Mouse (Mus musculus): ENCODE measurements around the gene Gm27021.

Gene Gm27021

GRCm38 (mm10) chr8:120686576-120686975, 18.7 kb upstream of the Gm27021 start:
- in situ Hi-C loops (cut with MboI, MseI), result loop anchor here (25.0 kb wide), 1 partner anchor 401 kb away; the partner anchor contains the start of gene Foxf1

GRCm38 (mm10) chr8:120686051-120686450, 18.2 kb upstream of the Gm27021 start:
- in situ Hi-C loops (cut with MboI, MseI), result loop anchor here (25.0 kb wide), 1 partner anchor 401 kb away; the partner anchor contains the start of gene Foxf1

- in situ Hi-C loops (cut with MboI, MseI), result loop anchor here (25.0 kb wide), 1 partner anchor 402 kb away; the partner anchor contains the start of gene Foxf1
These were observed 17.7 kb upstream of the Gm27021 start for GRCm38 (mm10) chr8:120685591-120685990.

- in situ Hi-C loops (cut with MboI, MseI), result loop anchor here (25.0 kb wide), 1 partner anchor 402 kb away; the partner anchor contains the start of gene Foxf1
These were observed 17.2 kb upstream of the Gm27021 start for GRCm38 (mm10) chr8:120685097-120685496.

- in situ Hi-C loops (cut with MboI, MseI), result loop anchor here (25.0 kb wide), 1 partner anchor 403 kb away; the partner anchor contains the start of gene Foxf1
These were observed 16.2 kb upstream of the Gm27021 start for GRCm38 (mm10) chr8:120684082-120684481.

GRCm38 (mm10) chr8:120683602-120684001, 15.7 kb upstream of the Gm27021 start:
- in situ Hi-C loops (cut with MboI, MseI), result loop anchor here (25.0 kb wide), 1 partner anchor 404 kb away; the partner anchor contains the start of gene Foxf1

GRCm38 (mm10) chr8:120681113-120681512, 13.2 kb upstream of the Gm27021 start:
- in situ Hi-C loops (cut with MboI, MseI), result loop anchor here (25.0 kb wide), 1 partner anchor 406 kb away; the partner anchor contains the start of gene Foxf1

- in situ Hi-C loops (cut with MboI, MseI), result loop anchor here (25.0 kb wide), 1 partner anchor 407 kb away; the partner anchor contains the start of gene Foxf1
These were observed 12.5 kb upstream of the Gm27021 start for GRCm38 (mm10) chr8:120680405-120680804.

GRCm38 (mm10) chr8:120679629-120680387, 11.9 kb upstream of the Gm27021 start:
- in situ Hi-C loops (cut with MboI, MseI), result loop anchor here (5.0 to 25.0 kb wide), 2 partner anchors 112 to 407 kb away; partner anchors contain the start of gene Foxf1

- in situ Hi-C loops (cut with MboI, MseI), result loop anchor here (5.0 to 25.0 kb wide), 2 partner anchors 114 to 409 kb away; partner anchors contain the start of gene Foxf1
These were observed 10.6 kb upstream of the Gm27021 start for GRCm38 (mm10) chr8:120678447-120678846.

- in situ Hi-C loops (cut with MboI, MseI), result loop anchor here (5.0 to 25.0 kb wide), 2 partner anchors 117 to 412 kb away; partner anchors contain the start of gene Foxf1
These were observed 7.8 kb upstream of the Gm27021 start for GRCm38 (mm10) chr8:120675718-120676117.

- in situ Hi-C loops (cut with MboI, MseI), result no loop called here
These were observed 5.4 kb upstream of the Gm27021 start for GRCm38 (mm10) chr8:120673298-120673697.

- in situ Hi-C loops (cut with MboI, MseI), result no loop called here
These were observed 4.8 kb upstream of the Gm27021 start for GRCm38 (mm10) chr8:120672626-120673229.

- in situ Hi-C loops (cut with MboI, MseI), result no loop called here
These were observed 3.9 kb upstream of the Gm27021 start for GRCm38 (mm10) chr8:120671775-120672174.

- in situ Hi-C loops (cut with MboI, MseI), result no loop called here
These were observed 561 bp upstream of the Gm27021 start, which contains the start of gene Emc8 for GRCm38 (mm10) chr8:120668374-120668905. TSS of gene Emc8 (minus strand) at chr8:120668573.

- in situ Hi-C loops (cut with MboI, MseI), result no loop called here
These were observed 940 bp downstream of the Gm27021 start for GRCm38 (mm10) chr8:120666807-120667470.

GRCm38 (mm10) chr8:120665726-120666455, 2.0 kb downstream of the Gm27021 start:
- in situ Hi-C loops (cut with MboI, MseI), result no loop called here

- in situ Hi-C loops (cut with MboI, MseI), result no loop called here
These were observed 3.3 kb downstream of the Gm27021 start for GRCm38 (mm10) chr8:120664566-120664965.

GRCm38 (mm10) chr8:120657415-120657814, 10.5 kb downstream of the Gm27021 start:
- in situ Hi-C loops (cut with MboI, MseI), result no loop called here

- in situ Hi-C loops (cut with MboI, MseI), result no loop called here
These were observed 11.4 kb downstream of the Gm27021 start for GRCm38 (mm10) chr8:120656322-120657052.
